Mouse (Mus musculus): ENCODE measurements around the gene Klf3. TPM values are rescaled to one million over a fixed set of nuclear protein-coding genes. Genes with fewer than 3 reads are reported as not detected.
"Not testable (repeated sequence)": the region's sequence is repeated elsewhere in the genome, so short reads cannot be mapped to it uniquely, and the experiment has no call there.

Gene Klf3
- total RNA-seq, 2 experiments from 2014 or later: 46.4 TPM

DNA sequence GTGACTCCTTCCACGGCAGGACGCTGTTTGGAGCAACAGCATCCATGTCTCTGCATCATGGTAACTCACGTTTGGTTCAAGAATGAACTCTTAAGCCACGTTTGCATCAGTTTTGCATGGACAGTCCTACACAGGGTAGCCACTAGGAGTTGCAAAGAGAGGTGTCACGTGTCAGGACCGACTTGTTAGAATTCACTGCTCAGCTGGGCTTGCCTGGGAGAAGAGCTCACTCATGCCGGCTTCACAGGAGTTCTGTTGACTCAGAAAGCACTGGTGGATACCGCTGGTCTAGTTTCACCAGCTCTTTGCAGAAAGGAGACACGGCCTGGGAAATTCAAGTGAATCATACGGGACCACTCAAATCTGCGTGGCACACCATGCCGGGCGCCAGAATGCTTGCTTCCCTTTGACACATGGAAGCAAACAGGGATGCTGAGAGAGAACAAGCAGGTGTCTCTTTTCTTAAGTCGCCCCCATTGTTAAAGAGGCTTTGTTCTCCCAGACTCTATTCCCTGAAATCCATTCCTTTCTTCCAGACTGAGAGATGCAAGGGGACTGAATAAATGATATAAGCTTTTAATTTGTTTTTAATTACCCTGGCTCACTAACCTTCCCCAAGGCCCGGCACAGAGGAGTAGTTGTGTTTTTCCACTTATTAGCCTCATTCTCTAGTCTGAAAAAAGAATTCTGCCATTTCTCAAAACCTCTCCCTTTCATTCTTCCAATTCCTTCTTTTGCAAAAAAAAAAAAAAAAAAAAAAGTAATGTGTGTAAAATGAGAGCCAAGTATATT, 74.2 kb downstream of the Klf3 start:
- DNase-seq (ENCODE audit: low spot score in 2 of 2): no peak

- DNase-seq (ENCODE audit: low spot score in 2 of 2): peak in 1 of 2 experiments; percentile 63
Measured at GRCm38 (mm10) chr5:64878027-64878425, 74.8 kb downstream of the Klf3 start.

DNA sequence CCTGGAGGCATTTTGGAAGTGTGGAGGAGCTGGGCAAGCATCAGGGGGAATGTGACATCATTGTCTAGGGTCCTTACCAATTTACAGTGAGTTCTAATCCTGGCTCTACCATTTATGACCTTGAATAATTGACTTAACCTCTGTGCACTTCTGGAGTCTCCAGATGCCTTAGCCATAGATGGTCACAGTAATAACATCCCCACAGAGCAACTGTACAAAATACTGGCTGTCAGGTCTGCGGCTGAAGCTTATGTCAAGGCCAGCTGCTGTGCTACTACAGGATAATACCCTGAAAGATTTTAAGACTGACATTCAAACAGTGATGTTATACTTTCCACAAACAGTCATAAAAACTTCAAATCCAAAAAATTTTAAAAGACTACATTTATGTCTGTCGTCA, 75.3 kb downstream of the Klf3 start:
- no peak for DNase-seq (ENCODE audit: low spot score in 2 of 2)

DNA sequence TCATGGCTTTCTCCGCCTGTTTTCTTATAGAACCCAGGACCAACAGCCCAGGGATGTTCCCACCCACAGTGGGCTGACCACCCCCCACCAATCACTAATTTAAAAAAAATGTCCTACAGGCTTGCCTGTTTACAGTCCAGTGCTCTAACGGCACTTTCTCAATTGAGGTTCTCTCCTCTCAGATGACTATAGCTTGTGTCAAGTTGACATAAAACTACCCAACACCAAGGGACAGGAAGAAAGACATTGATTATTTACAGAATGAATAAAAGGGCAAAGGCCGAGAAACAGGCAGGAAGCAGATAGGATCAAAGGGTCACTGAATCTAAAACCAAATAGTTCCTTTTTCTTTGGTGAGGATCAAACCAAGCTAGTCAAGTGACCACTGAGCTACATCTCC, 76.1 kb downstream of the Klf3 start:
- no peak for DNase-seq (ENCODE audit: low spot score in 2 of 2)

DNA sequence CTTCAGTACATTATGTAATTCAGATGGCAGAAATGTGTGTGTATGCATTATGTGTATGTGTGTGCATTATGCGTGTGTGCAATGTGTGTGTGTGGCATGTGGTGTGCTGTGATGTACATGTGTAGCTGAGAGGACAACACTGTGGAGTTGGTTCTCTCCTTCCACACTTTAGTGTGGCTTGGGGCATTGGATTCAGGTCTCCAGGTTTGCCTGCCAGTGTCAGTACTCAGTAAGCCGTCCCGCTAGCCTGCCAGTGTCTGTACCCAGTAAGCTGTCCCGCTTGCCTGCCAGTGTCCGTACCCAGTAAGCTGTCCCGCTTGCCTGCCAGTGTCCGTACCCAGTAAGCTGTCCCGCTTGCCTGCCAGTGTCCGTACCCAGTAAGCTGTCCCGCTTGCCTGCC, 78.4 kb downstream of the Klf3 start:
- not testable (repeated sequence) for DNase-seq (ENCODE audit: low spot score in 2 of 2)

DNA sequence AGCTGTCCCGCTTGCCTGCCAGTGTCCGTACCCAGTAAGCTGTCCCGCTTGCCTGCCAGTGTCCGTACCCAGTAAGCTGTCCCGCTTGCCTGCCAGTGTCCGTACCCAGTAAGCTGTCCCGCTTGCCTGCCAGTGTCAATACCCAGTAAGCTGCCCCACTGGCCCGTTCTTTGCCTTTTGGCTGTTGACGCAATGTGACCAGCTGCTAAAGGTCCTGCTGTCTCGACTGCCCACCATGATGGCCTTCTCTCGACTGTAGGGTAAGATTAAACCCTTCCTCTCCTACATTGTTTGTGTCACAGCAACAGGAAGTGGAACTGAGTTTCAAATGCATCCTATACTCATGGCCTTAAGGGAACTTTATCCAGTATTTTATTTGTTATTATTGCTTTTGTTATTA, 78.8 kb downstream of the Klf3 start:
- not testable (repeated sequence) for DNase-seq (ENCODE audit: low spot score in 2 of 2)

Other genes with a start within 250 kb of the Klf3 start
- gene Tlr1, start 130.2 kb downstream of the Klf3 start, total RNA-seq (2021): under 1 TPM; 0.32 to 0.55 TPM
- gene Tlr6, start 156.7 kb downstream of the Klf3 start, total RNA-seq (2021): 1 to 10 TPM in 1 of 2 experiments, under 1 TPM in 1; 0.79 to 1.4 TPM
- 1 to 10 TPM; 4.6 to 6.0 TPM for gene Fam114a1, start 166.7 kb downstream of the Klf3 start, total RNA-seq (2021)